Mouse (Mus musculus) MEL (cell line): ENCODE measurements around the gene 4933428G20Rik. TPM values are rescaled to one million over a fixed set of nuclear protein-coding genes. Genes with fewer than 3 reads are reported as not detected.

Experiments used
- DNase-seq: peaks from one replicate; pipeline ENCODE4 v3.0.0; 2011; ENCODE audit warnings: low read depth, low spot score
- H3K27ac ChIP-seq: 2 replicates; pipeline ENCODE4 v1.5.1; 2012; ENCODE audit warnings: low read depth, mild to moderate bottlenecking, control low read depth, low read length, moderate library complexity; ENCODE audit not compliant: control insufficient read depth
- H3K27me3 ChIP-seq, 2 experiments: fragments of 150-350 bp in 1 of 2; sonication (generic) in 1 of 2; 2 replicates each; pipeline ENCODE4 v1.6.1; 2012; ENCODE audit warnings: low read length in 2 of 2, mild to moderate bottlenecking in 2 of 2, improper control_type of control experiment in 1 of 2, moderate library complexity in 1 of 2; ENCODE audit not compliant: insufficient read depth in 2 of 2, control insufficient read depth in 1 of 2
- H3K36me3 ChIP-seq, 2 experiments: 2 replicates each; pipeline ENCODE4 v1.6.1; 2012 to 2014; ENCODE audit warnings: low read length in 2 of 2, improper control_type of control experiment in 1 of 2, inconsistent platforms in 1 of 2, mild to moderate bottlenecking in 1 of 2; ENCODE audit not compliant: insufficient read depth in 2 of 2, control insufficient read depth in 1 of 2
- H3K4me1 ChIP-seq, 2 experiments: fragments of 150-350 bp in 1 of 2; sonication (generic) in 1 of 2; 2 replicates each; pipeline ENCODE4 v1.6.1; 2012; ENCODE audit warnings: low read length in 2 of 2, improper control_type of control experiment in 1 of 2, mild to moderate bottlenecking in 1 of 2; ENCODE audit not compliant: insufficient read depth in 2 of 2, control insufficient read depth in 1 of 2
- H3K4me3 ChIP-seq, 2 experiments: fragments of 150-350 bp in 1 of 2; sonication (generic) in 1 of 2; 2 replicates each; pipeline ENCODE4 v1.5.1; 2012; ENCODE audit warnings: low read depth in 2 of 2, low read length in 2 of 2, mild to moderate bottlenecking in 2 of 2, moderate library complexity in 2 of 2, control low read depth in 1 of 2, improper control_type of control experiment in 1 of 2; ENCODE audit not compliant: control insufficient read depth in 1 of 2, insufficient read depth in 1 of 2
- H3K79me2 ChIP-seq: 2 replicates; pipeline ENCODE4 v1.6.1; 2012; ENCODE audit warnings: mild to moderate bottlenecking, low read length, moderate library complexity; ENCODE audit not compliant: control insufficient read depth, poor library complexity, insufficient read depth
- H3K9ac ChIP-seq: 2 replicates; pipeline ENCODE4 v1.6.1; 2012; ENCODE audit warnings: low read depth, mild to moderate bottlenecking, control low read depth, low read length, moderate library complexity; ENCODE audit not compliant: control insufficient read depth, poor library complexity, severe bottlenecking
- H3K9me3 ChIP-seq: fragments of 150-350 bp; sonication (generic); replicated peaks from 2 replicates; pipeline ENCODE4 v1.6.1; 2012; ENCODE audit warnings: mild to moderate bottlenecking, low read length, improper control_type of control experiment, moderate library complexity; ENCODE audit not compliant: insufficient read depth
- BHLHE40 ChIP-seq: IDR thresholded peaks from 2 replicates; pipeline ENCODE4 v1.6.1; 2012; ENCODE audit warnings: low read depth, mild to moderate bottlenecking, inconsistent platforms, low read length, improper control_type of control experiment, borderline replicate concordance
- CHD1 ChIP-seq: IDR thresholded peaks from 2 replicates; pipeline ENCODE4 v1.6.1; 2012; ENCODE audit warnings: low read depth, mild to moderate bottlenecking, inconsistent platforms, low read length, improper control_type of control experiment
- ELF1 ChIP-seq: IDR thresholded peaks from 2 replicates; pipeline ENCODE4 v1.6.1; 2014; ENCODE audit warnings: low read depth, mild to moderate bottlenecking, inconsistent platforms, low read length, improper control_type of control experiment, moderate library complexity
- EP300 ChIP-seq, 2 experiments: IDR thresholded peaks; 2 replicates each; pipeline ENCODE4 v1.6.1; 2011; ENCODE audit warnings: improper control_type of control experiment in 2 of 2, low read length in 2 of 2, low read depth in 1 of 2, mild to moderate bottlenecking in 1 of 2
- GABPA ChIP-seq: IDR thresholded peaks from 2 replicates; pipeline ENCODE4 v1.6.1; 2012; ENCODE audit warnings: low read depth, mild to moderate bottlenecking, inconsistent platforms, low read length, improper control_type of control experiment, moderate library complexity
- JUND ChIP-seq: IDR thresholded peaks from 2 replicates; pipeline ENCODE4 v1.6.1; 2011; ENCODE audit warnings: low read depth, mild to moderate bottlenecking, improper control_type of control experiment, low read length
- MAFK ChIP-seq: IDR thresholded peaks from 2 replicates; pipeline ENCODE4 v1.6.1; 2011; ENCODE audit warnings: low read depth, mild to moderate bottlenecking, low read length, improper control_type of control experiment, borderline replicate concordance
- MAX ChIP-seq: IDR thresholded peaks from 2 replicates; pipeline ENCODE4 v1.6.1; 2011; ENCODE audit warnings: low read length, improper control_type of control experiment
- MAZ ChIP-seq: IDR thresholded peaks from 2 replicates; pipeline ENCODE4 v1.6.1; 2012; ENCODE audit warnings: low read depth, mild to moderate bottlenecking, inconsistent platforms, low read length, improper control_type of control experiment
- MEF2A ChIP-seq: IDR thresholded peaks from 2 replicates; pipeline ENCODE4 v1.6.1; 2014; ENCODE audit warnings: low read depth, mild to moderate bottlenecking, inconsistent platforms, low read length, improper control_type of control experiment; ENCODE audit not compliant: poor library complexity, insufficient replicate concordance, severe bottlenecking; ENCODE audit errors: extremely low read depth
- MXI1 ChIP-seq: IDR thresholded peaks from 2 replicates; pipeline ENCODE4 v1.6.1; 2011; ENCODE audit warnings: mild to moderate bottlenecking, low read depth, low read length, improper control_type of control experiment
- MYC ChIP-seq: IDR thresholded peaks from 2 replicates; pipeline ENCODE4 v1.6.1; 2011; ENCODE audit warnings: low read depth, mild to moderate bottlenecking, low read length, improper control_type of control experiment, moderate library complexity
- NRF1 ChIP-seq: IDR thresholded peaks from 2 replicates; pipeline ENCODE4 v1.6.1; 2014; ENCODE audit warnings: low read depth, mild to moderate bottlenecking, inconsistent platforms, low read length, improper control_type of control experiment, moderate library complexity; ENCODE audit not compliant: poor library complexity, insufficient read depth, severe bottlenecking
- POLR2AphosphoS2 ChIP-seq: IDR thresholded peaks from 2 replicates; pipeline ENCODE4 v1.6.1; 2011; ENCODE audit warnings: low read length, improper control_type of control experiment
- POLR2AphosphoS5 ChIP-seq: IDR thresholded peaks from 2 replicates; pipeline ENCODE4 v1.6.1; 2012; ENCODE audit warnings: low read depth, borderline replicate concordance, mild to moderate bottlenecking, inconsistent platforms, low read length, moderate library complexity, mixed read lengths
- RAD21 ChIP-seq: IDR thresholded peaks from 2 replicates; pipeline ENCODE4 v1.6.1; 2011; ENCODE audit warnings: mild to moderate bottlenecking, low read depth, low read length, improper control_type of control experiment
- SIN3A ChIP-seq: IDR thresholded peaks from 2 replicates; pipeline ENCODE4 v1.6.1; 2012; ENCODE audit warnings: low read length, improper control_type of control experiment, inconsistent platforms
- SMC3 ChIP-seq: IDR thresholded peaks from 2 replicates; pipeline ENCODE4 v1.6.1; 2011; ENCODE audit warnings: low read depth, low read length, improper control_type of control experiment
- TBP ChIP-seq: IDR thresholded peaks from 2 replicates; pipeline ENCODE4 v1.8.0; 2011; ENCODE audit warnings: low read depth, low read length, improper control_type of control experiment
- TCF12 ChIP-seq: IDR thresholded peaks from 2 replicates; pipeline ENCODE4 v1.6.1; 2014; ENCODE audit warnings: low read depth, mild to moderate bottlenecking, inconsistent platforms, low read length, improper control_type of control experiment, moderate library complexity
- UBTF ChIP-seq: IDR thresholded peaks from 2 replicates; pipeline ENCODE4 v1.6.1; 2012; ENCODE audit warnings: low read depth, mild to moderate bottlenecking, inconsistent platforms, low read length, improper control_type of control experiment, moderate library complexity, borderline replicate concordance; ENCODE audit not compliant: insufficient read depth
- USF2 ChIP-seq, 2 experiments: IDR thresholded peaks; 2 replicates each; pipeline ENCODE4 v1.6.1; 2011 to 2012; ENCODE audit warnings: improper control_type of control experiment in 2 of 2, low read length in 2 of 2, borderline replicate concordance in 1 of 2, inconsistent platforms in 1 of 2, low read depth in 1 of 2, mild to moderate bottlenecking in 1 of 2; ENCODE audit not compliant: insufficient read depth in 1 of 2
- ZKSCAN1 ChIP-seq: IDR thresholded peaks from 2 replicates; pipeline ENCODE4 v1.6.1; 2012; ENCODE audit warnings: low read depth, mild to moderate bottlenecking, inconsistent platforms, low read length, improper control_type of control experiment, moderate library complexity
- polyA plus RNA-seq, 2 experiments: library from polyadenylated mRNA; stranded (reverse) in 1 of 2; unstranded in 1 of 2; fragments of >175 nt in 1 of 2; fragments of >200 nt in 1 of 2; gene quantifications; 2 replicates each; pipeline versions ENCODE4 v1.2.1 to v1.2.4; 2012; ENCODE audit warnings: low replicate concordance in 2 of 2, low read depth in 1 of 2; ENCODE audit not compliant: insufficient read length in 2 of 2, insufficient read depth in 1 of 2, missing spikeins in 1 of 2
- total RNA-seq: library from RNA; depleted of rRNA; stranded (reverse); fragments of 300-350 nt; gene quantifications from 2 replicates; pipeline ENCODE4 v1.2.3, GENCODE M21; 2012

4933428G20Rik gene
- total and polyA plus RNA-seq, 3 experiments, result 0.15 TPM; not detected in 2

GRCm38 (mm10) chr11:97445999-97446511 lies 54.1 kb downstream of the 4933428G20Rik start (continued):
- TF ChIP-seq MAZ (peak; percentile 91), ZKSCAN1 (no peak), UBTF (0 out of 2 replicates have a peak, but pooled peaks have one; percentile 79), MYC (peak; percentile 54; the same call in 1 of the 2 replicates), GABPA (no peak), TCF12 (peak; percentile 98), MAX (peak; percentile 57; the same call in 1 of the 2 replicates), BHLHE40 (peak; percentile 78), RAD21 (no peak)

DNA sequence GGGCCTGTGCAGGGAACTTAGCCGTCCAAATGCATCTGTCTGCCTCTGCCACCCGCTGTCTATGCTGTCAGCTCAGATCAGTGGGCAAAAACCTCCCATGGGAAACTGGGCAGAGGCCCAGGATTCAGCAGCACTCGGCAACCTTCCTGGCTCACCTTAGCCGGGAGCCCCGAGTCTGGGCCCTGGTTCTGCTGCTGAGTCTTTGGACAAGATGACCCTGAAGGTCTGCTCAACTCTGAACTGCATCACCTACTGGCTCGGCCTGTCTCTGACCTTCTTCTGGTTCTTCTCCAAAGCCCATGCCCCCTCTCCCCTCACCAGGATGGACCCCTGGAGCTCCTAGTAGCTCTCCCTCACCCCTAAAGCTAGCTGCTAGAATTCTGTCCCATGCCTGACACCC lies 54.5 kb downstream of the 4933428G20Rik start:
- Histone ChIP-seq H3K36me3 (peaks cover 0 to 43% of the 10 kb centered on the region in 2 experiments; a peak in 2 of 4 replicates), H3K27ac (peak overlapping the region; percentile 89), H3K9me3 (no peaks in the 10 kb centered on the region), H3K27me3 (no peaks in the 10 kb centered on the region), H3K4me1 (peaks cover 36 to 56% of the 10 kb centered on the region in 2 experiments), H3K79me2 (no peaks in the 10 kb centered on the region), H3K4me3 (no peak overlapping the region), H3K9ac (peak overlapping the region; percentile 19)
- no peak for DNase-seq
- no peak for TF ChIP-seq SIN3A
- no peak for TF ChIP-seq CHD1
- TF ChIP-seq MEF2A, result no peak
- TF ChIP-seq EP300 (IDR thresholded peaks at IDR 0.05; ENCODE audit: low read depth in 1 of 2, low read length in 2 of 2), result no peak
- no peak for TF ChIP-seq POLR2AphosphoS5
- TF ChIP-seq TBP, result no peak
- no peak for TF ChIP-seq ZKSCAN1
- TF ChIP-seq MAFK, result no peak
- no peak for TF ChIP-seq MXI1
- TF ChIP-seq GABPA, result no peak
- no peak for TF ChIP-seq POLR2AphosphoS2
- TF ChIP-seq JUND, result no peak
- no peak; the same call in 1 of the 2 replicates for TF ChIP-seq MAX
- no peak for TF ChIP-seq SMC3
- no peak for TF ChIP-seq NRF1
- no peak for TF ChIP-seq USF2 (IDR thresholded peaks at IDR 0.05; ENCODE audit: borderline replicate concordance in 1 of 2, insufficient read depth in 1 of 2, low read depth in 1 of 2, low read length in 2 of 2)
- TF ChIP-seq ELF1, result no peak
- TF ChIP-seq RAD21, result no peak
